Mouse (Mus musculus): ENCODE data around the gene Rsc1a1. TPM values are rescaled to one million over a fixed set of nuclear protein-coding genes. Genes with fewer than 3 reads are reported as not detected.

Rsc1a1 gene
- not detected in 2 replicates for polyA plus RNA-seq (2015; fragmentation: Nextera tagmentation; extraction: Ambion mirVana)

GRCm38 (mm10) chr4:141685499-141685898 is at the start of gene Rsc1a1:
Rsc1a1 (minus strand) TSS chr4:141685599.

GRCm38 (mm10) chr4:141722731-141723672 is 37.6 kb upstream of the Rsc1a1 start, which contains the start of gene Ddi2:
Ddi2 (minus strand) TSS chr4:141723419.

GRCm38 (mm10) chr4:141664799-141665198 is 20.6 kb downstream of the Rsc1a1 start, which contains the start of gene Plekhm2:
Plekhm2 (minus strand) TSS chr4:141664899.

Other genes starting within 250 kb of the Rsc1a1 start
- gene Srarp, start 249.5 kb downstream of the Rsc1a1 start, polyA plus RNA-seq (2015; fragmentation: Nextera tagmentation; extraction: Ambion mirVana), result not detected in 2 replicates
- 13.8 and 16.4 TPM in 2 replicates for gene Zbtb17, start 240.9 kb downstream of the Rsc1a1 start, polyA plus RNA-seq (2015; fragmentation: Nextera tagmentation; extraction: Ambion mirVana)
- 4.6 and 6.5 TPM in 2 replicates for gene Spen, start 147.0 kb downstream of the Rsc1a1 start, polyA plus RNA-seq (2015; fragmentation: Nextera tagmentation; extraction: Ambion mirVana)
- gene Fblim1, start 79.5 kb downstream of the Rsc1a1 start, polyA plus RNA-seq (2015; fragmentation: Nextera tagmentation; extraction: Ambion mirVana), result 22.7 and 34.9 TPM in 2 replicates
- gene Tmem82, start 67.0 kb downstream of the Rsc1a1 start, polyA plus RNA-seq (2015; fragmentation: Nextera tagmentation; extraction: Ambion mirVana), result 1.8 and 2.6 TPM in 2 replicates
- gene Slc25a34, start 61.8 kb downstream of the Rsc1a1 start, polyA plus RNA-seq (2015; fragmentation: Nextera tagmentation; extraction: Ambion mirVana), result 1.5 and 2.2 TPM in 2 replicates
- 5.7 and 7.2 TPM in 2 replicates for gene Plekhm2, start 20.7 kb downstream of the Rsc1a1 start, polyA plus RNA-seq (2015; fragmentation: Nextera tagmentation; extraction: Ambion mirVana)
- 9.7 and 17.0 TPM in 2 replicates for gene Ddi2, start 37.8 kb upstream of the Rsc1a1 start, polyA plus RNA-seq (2015; fragmentation: Nextera tagmentation; extraction: Ambion mirVana)
- gene Agmat, start 61.1 kb upstream of the Rsc1a1 start, polyA plus RNA-seq (2015; fragmentation: Nextera tagmentation; extraction: Ambion mirVana), result 7.0 and 7.7 TPM in 2 replicates
- 3.3 and 5.2 TPM in 2 replicates for gene Dnajc16, start 105.3 kb upstream of the Rsc1a1 start, polyA plus RNA-seq (2015; fragmentation: Nextera tagmentation; extraction: Ambion mirVana)
- gene Casp9, start 108.0 kb upstream of the Rsc1a1 start, polyA plus RNA-seq (2015; fragmentation: Nextera tagmentation; extraction: Ambion mirVana), result 13.7 and 20.1 TPM in 2 replicates
- gene Cela2a, start 140.6 kb upstream of the Rsc1a1 start, polyA plus RNA-seq (2015; fragmentation: Nextera tagmentation; extraction: Ambion mirVana), result 0.12 and 0.39 TPM in 2 replicates
- gene Ctrc, start 160.8 kb upstream of the Rsc1a1 start, polyA plus RNA-seq (2015; fragmentation: Nextera tagmentation; extraction: Ambion mirVana), result not detected in 2 replicates
- 45.3 and 51.3 TPM in 2 replicates for gene Efhd2, start 189.3 kb upstream of the Rsc1a1 start, polyA plus RNA-seq (2015; fragmentation: Nextera tagmentation; extraction: Ambion mirVana)